Mouse (Mus musculus) heart, adult 2 months (tissue): ENCODE measurements at regions not wholly inside any gene's neighbourhood (a gene's known extent, or its start where the extent isn't known, plus 50 kb on each side); places are given as distances from the start of the nearest gene placed in this dataset.

ENCODE experiments used
- DNase-seq, 2 experiments: peaks; one replicate each; pipeline ENCODE4 v3.0.0; 2021
- H3K27ac ChIP-seq: fragments of 200-600 bp; 2 replicates; pipeline ENCODE4 v1.8.1; 2022
- H3K27me3 ChIP-seq: fragments of 200-500 bp; 2 replicates; pipeline ENCODE4 v1.6.1; 2012; ENCODE audit warnings: mild to moderate bottlenecking, low read length, inconsistent platforms, mixed read lengths; ENCODE audit not compliant: control insufficient read depth, insufficient read depth
- H3K36me3 ChIP-seq: fragments of 200-500 bp; 2 replicates; pipeline ENCODE4 v1.6.1; 2012; ENCODE audit warnings: low read length, inconsistent platforms; ENCODE audit not compliant: control insufficient read depth, insufficient read depth
- H3K4me1 ChIP-seq: fragments of 200-500 bp; 2 replicates; pipeline ENCODE4 v1.6.1; 2011; ENCODE audit warnings: low read length; ENCODE audit not compliant: control insufficient read depth, insufficient read depth
- H3K4me3 ChIP-seq: fragments of 200-600 bp; 2 replicates; pipeline ENCODE4 v1.8.1; 2022
- H3K79me2 ChIP-seq: fragments of 200-500 bp; replicated peaks from 2 replicates; pipeline ENCODE4 v1.6.1; 2012; ENCODE audit warnings: mild to moderate bottlenecking, inconsistent platforms, low read length, moderate library complexity, mixed read lengths; ENCODE audit not compliant: control insufficient read depth, insufficient read depth
- H3K9ac ChIP-seq: fragments of 200-500 bp; 2 replicates; pipeline ENCODE4 v1.6.1; 2012; ENCODE audit warnings: low read depth, mild to moderate bottlenecking, control low read depth, inconsistent platforms, low read length, mixed read lengths
- CTCF ChIP-seq: fragments of 200-600 bp; IDR thresholded peaks from 2 replicates; pipeline ENCODE4 v1.8.1; 2022; ENCODE audit warnings: antibody characterized with exemption, mild to moderate bottlenecking, moderate library complexity
- EP300 ChIP-seq: fragments of 200-500 bp; IDR thresholded peaks from 2 replicates; pipeline ENCODE4 v1.6.1; 2011; ENCODE audit warnings: low read depth, low read length, control low read depth; ENCODE audit not compliant: insufficient read depth
- POLR2A ChIP-seq: fragments of 200-500 bp; IDR thresholded peaks from 2 replicates; pipeline ENCODE4 v1.6.1; 2011; ENCODE audit warnings: mild to moderate bottlenecking, low read depth, low read length, control low read depth; ENCODE audit not compliant: insufficient read depth
- WGBS: fragments of 180-500 bp; shearing (Covaris S2); methylation state at CpG from one replicate; pipeline ENCODE4 v1.1.7; 2018; 5-methylcytosine and 5-hydroxymethylcytosine counted together
- intact Hi-C: fragments of 180-260 bp; cut with DNase I; formaldehyde crosslinking; loops from one replicate; pipeline ENCODE4 v1.15.1; 2025

DNA sequence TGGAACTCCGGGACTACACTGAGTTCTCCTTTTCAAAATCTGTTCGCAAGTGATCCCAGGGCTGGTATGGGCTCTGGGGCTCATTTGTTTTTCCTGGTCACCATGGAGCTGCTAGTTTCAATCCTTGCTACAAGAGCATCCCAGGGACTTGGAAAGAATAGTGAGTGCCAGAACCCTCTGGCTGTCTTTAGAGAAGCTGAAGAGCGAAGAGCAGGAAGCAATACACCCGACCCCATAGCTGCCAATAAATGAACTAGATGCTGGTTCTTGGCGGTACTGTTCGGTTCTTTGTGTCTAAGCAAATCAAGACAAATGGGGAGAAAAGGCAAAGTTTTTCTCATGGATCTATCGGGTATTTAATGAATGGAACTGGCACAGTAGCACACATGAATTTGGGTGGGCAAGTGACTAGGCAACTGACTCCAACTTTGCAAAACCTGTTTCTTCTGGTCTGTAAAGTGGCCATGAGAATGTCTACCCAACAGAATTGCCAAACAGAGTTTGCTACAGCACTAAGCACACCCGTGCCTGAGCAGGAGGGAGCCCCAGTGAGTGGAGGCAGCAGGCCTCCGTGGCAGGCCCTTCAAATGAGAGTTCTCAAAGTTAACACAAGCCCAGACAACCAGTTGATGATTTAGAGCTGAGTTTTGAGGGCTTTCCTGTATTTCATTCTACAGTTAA is 2612.9 kb upstream of the Gm7489 start:
- Histone ChIP-seq H3K27ac (no peak overlapping the region), H3K4me1 (peaks cover 1% of the 10 kb centered on the region; the same call in 1 of the 2 replicates), H3K4me3 (no peak overlapping the region), H3K9ac (no peak overlapping the region), H3K27me3 (no peaks in the 10 kb centered on the region), H3K79me2 (no peaks in the 10 kb centered on the region), H3K36me3 (no peaks in the 10 kb centered on the region)
- intact Hi-C loops: no loop called here
- DNase-seq: peak; percentile 12 to 16
- 68% methylated on average over 9 of the region's 9 CpGs for WGBS
- TF ChIP-seq CTCF (no peak), EP300 (no peak), POLR2A (no peak)

DNA sequence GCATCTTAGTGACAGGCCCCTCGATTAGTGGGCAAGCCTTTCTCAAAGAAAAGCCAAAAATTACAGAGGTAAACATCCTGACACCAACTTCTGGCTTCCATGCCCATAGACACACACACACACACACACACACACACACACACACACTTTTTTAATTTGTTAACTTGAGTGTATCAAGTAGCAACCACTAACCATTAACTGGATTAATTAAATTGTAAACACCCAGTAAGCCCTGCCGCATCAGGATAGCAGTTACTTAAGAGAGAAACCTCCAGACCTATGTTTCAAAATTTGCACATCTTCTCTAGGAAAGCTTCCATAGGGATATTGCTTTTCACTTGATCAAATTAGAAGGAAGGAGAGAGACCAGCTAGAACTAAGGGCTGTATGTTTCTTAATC is 2599.4 kb upstream of the Gm7489 start:
- H3K27me3 ChIP-seq: no peaks in the 10 kb centered on the region
- H3K79me2 ChIP-seq: no peaks in the 10 kb centered on the region
- TF ChIP-seq EP300 (no peak), CTCF (no peak)
- WGBS: 88% methylated on average over 2 of the region's 2 CpGs
- no peak for DNase-seq
- H3K4me1 ChIP-seq: no peaks in the 10 kb centered on the region; the same call in 1 of the 2 replicates
- no peak overlapping the region for H3K27ac ChIP-seq
- H3K36me3 ChIP-seq: no peaks in the 10 kb centered on the region
- H3K9ac ChIP-seq: no peak overlapping the region
- no peak overlapping the region for H3K4me3 ChIP-seq
- intact Hi-C loops: no loop called here

DNA sequence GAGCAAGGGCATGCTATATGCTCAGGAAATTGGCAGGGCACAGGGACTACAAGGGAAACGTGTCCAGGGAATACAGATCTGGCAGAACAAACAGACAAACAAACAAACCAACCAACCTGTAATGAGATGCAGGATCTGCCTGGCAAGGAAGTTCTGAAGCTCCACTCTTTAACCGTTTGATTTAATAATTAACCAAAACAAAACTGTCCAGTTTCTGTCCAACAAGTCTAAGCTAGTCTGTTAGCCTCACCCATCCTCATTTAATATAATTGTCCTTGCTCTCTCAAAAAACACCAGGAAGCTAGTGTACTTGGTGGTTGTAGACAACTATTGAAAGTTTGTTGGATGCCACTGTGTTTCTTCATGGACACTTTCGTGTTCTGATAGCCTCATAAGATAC is 2598.4 kb upstream of the Gm7489 start:
- Histone ChIP-seq H3K27me3 (no peaks in the 10 kb centered on the region), H3K9ac (no peak overlapping the region), H3K79me2 (no peaks in the 10 kb centered on the region), H3K27ac (no peak overlapping the region), H3K4me1 (no peaks in the 10 kb centered on the region; the same call in 1 of the 2 replicates), H3K36me3 (no peaks in the 10 kb centered on the region), H3K4me3 (no peak overlapping the region)
- intact Hi-C loops: no loop called here
- TF ChIP-seq CTCF (no peak), POLR2A (no peak), EP300 (no peak)
- no peak for DNase-seq
- WGBS: 67% methylated on average over 3 of the region's 3 CpGs

DNA sequence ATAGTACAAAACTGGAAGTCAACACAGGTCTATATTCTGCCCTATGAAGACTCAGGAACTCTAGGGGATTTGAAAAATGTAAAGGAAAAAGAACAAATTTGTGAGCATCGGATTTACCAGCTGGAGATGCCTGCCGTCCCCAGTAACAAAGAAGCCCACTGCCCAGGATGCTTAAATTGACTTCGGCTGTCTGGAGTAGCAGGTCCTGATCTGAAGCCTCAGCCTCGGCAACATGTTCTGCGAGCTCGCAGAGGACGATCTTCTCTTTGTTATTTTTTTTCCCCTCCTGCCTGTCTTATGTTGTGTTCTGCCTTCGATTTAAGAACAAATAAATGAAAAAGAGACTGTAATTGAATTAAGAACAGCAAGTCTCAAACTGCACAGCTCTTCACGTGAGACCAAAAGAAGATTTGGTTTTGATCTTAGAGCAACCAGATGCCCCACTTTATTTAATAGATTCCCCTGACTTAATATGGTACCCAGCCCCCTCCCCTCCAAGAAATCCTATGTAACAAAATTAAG is 2595.7 kb upstream of the Gm7489 start:
- TF ChIP-seq POLR2A (no peak), EP300 (no peak), CTCF (no peak)
- intact Hi-C loops: no loop called here
- 67% methylated on average over 9 of the region's 9 CpGs for WGBS

DNA sequence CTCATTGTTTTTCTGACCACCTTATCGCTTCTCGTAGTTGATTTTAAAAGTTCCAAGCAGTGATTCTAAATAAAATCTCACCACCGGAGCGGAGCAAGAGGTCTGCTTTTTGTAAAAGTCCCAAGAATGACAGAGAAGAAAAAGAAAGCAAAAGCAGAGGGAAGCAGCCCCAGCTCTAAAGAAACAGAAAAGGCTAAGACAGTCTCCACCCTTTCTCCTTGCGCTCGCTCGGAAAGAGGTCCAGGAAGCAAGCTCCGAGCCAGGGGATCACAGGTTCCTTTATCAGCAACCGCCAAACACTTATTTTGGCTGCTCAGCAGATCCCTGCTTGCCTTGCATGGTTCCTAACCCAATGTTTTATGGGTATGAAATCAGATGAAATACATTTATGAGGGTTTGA is 2594.8 kb upstream of the Gm7489 start:
- no peak overlapping the region for H3K9ac ChIP-seq
- no peaks in the 10 kb centered on the region for H3K79me2 ChIP-seq
- no peaks in the 10 kb centered on the region for H3K36me3 ChIP-seq
- 27% methylated on average over 9 of the region's 9 CpGs for WGBS
- no peaks in the 10 kb centered on the region; the same call in 1 of the 2 replicates for H3K4me1 ChIP-seq
- peak; percentile 13 to 17 for DNase-seq
- intact Hi-C loops: no loop called here
- no peaks in the 10 kb centered on the region for H3K27me3 ChIP-seq
- H3K27ac ChIP-seq: no peak overlapping the region; the same call in 1 of the 2 replicates
- H3K4me3 ChIP-seq: no peak overlapping the region
- TF ChIP-seq EP300 (no peak), CTCF (no peak), POLR2A (no peak)

More for the DNA sequence above, 2595.7 kb upstream of the Gm7489 start:
- H3K27me3 ChIP-seq: no peaks in the 10 kb centered on the region
- H3K4me3 ChIP-seq: no peak overlapping the region
- H3K9ac ChIP-seq: no peak overlapping the region
- H3K79me2 ChIP-seq: no peaks in the 10 kb centered on the region
- H3K36me3 ChIP-seq: no peaks in the 10 kb centered on the region
- no peak overlapping the region for H3K27ac ChIP-seq
- no peak for DNase-seq
- no peaks in the 10 kb centered on the region; the same call in 1 of the 2 replicates for H3K4me1 ChIP-seq

DNA sequence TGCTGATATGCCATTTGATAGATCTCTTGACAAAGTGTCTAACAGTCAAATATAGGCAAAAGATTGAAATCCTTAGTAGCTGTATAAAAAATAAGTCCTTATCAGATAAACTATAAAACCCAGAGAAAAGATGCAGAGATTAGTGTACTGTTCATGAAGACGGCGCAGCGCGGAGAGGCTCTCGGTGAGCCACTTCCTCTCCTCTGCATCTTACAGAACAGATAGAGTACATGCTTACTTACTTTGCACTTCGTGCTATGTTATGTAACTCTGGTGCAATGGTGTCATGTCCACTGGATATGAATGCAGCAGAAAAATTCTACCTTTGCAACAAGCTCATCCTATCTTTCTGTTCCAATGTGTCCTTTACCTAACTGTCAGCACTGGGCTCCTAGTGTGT is 2593.5 kb upstream of the Gm7489 start:
- Histone ChIP-seq H3K27me3 (no peaks in the 10 kb centered on the region), H3K36me3 (no peaks in the 10 kb centered on the region), H3K4me1 (no peaks in the 10 kb centered on the region; the same call in 1 of the 2 replicates), H3K27ac (no peak overlapping the region), H3K4me3 (no peak overlapping the region), H3K79me2 (no peaks in the 10 kb centered on the region), H3K9ac (no peak overlapping the region)
- TF ChIP-seq CTCF (no peak), POLR2A (no peak), EP300 (no peak)
- WGBS: 92% methylated on average over 6 of the region's 6 CpGs
- intact Hi-C loops: no loop called here
- no peak for DNase-seq
